Mouse (Mus musculus) right cerebral cortex, postnatal 25 days (tissue): ENCODE data around the gene Atp6v1a.

Experiments used
- DNase-seq: peaks from one replicate; pipeline ENCODE4 v3.0.0; 2022

Atp6v1a gene

DNA sequence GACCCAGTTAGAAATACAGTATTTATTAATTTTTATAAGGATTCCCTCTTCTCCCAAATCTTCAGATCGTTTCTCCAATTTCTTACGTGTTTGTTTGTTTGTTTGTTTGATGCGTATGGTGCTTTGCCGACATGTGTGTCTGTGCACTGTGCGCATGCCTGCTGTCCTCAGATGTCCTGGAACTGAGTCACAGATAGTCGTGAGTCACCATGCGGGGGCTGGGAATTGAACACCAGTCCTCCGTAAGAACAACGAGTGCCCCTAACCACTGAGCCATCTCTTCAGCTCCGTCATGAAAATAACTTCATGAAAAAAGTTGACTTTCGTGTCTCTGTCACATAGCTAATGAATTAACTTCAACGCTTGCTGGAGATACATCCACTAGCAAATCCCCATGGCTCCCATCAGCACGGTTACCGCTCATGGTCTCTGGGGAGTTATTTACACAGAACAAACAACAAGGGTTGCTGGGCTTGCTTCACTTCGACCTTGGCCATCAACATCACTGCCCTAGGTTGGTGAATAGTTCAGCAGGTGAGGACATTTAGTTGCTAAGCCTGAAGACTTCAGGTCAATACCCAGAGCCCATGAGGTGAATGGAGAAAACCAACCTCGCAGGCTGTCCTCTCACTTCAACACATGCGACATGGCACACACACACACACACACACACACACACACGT, 78.8 kb downstream of the Atp6v1a start:
- no peak for DNase-seq

DNA sequence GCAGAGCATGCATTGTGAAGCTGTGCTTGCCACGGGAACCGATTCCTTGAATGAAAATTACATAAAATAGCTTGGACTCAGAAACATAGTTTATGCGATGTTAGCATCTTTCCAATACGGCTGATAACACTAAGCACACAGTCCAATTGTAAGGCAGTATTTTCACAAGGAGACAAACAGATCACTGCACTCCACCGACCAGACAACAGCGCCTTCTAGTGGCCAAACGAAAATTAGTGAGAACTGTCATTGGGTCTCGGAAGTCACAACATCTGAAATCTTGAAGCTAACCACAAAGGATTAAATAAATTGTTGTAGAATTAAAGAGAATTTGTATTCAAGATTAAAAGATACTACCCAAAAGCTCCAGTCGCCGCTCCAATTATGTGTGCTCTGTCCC, 80.8 kb downstream of the Atp6v1a start:
- peak; percentile 68 for DNase-seq

DNA sequence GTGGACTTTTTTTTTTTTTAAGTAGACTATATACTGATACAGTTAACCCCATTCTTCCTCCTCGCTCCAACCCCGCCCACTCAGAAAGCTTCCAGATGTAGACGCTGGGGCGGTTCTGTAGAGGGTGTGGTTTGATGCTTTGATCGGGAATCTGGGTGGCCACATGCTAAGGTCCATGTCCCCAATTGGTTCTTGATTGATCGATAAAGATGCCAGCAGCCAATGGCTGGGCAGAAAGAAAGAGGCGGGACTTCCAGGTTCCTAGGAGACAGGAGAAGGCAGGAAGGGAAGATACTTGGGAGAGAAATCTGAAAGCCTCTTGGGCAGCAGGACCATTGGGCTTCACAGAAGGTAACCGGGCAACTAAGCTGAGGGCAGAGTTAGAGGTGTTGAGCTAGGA, 83.7 kb downstream of the Atp6v1a start:
- no peak for DNase-seq

DNA sequence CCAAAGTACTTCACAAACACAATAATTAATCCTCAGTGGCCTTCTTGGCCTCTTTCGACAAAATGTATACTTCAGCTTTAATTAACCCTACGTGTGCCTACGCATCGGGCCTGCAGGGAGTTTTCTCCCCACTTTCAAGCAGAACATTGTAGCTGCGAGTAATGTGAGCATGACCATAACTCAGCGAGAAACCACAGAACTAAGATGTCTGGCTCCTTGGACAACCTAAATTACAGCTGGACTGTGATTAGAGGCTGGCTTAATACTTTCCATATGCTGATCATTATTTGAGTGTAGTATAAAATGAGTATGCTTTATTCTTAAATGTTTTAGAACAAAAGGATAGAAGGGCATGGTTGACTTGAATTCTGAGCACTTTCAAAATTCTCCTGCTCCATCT, 86.2 kb downstream of the Atp6v1a start:
- DNase-seq = no peak

DNA sequence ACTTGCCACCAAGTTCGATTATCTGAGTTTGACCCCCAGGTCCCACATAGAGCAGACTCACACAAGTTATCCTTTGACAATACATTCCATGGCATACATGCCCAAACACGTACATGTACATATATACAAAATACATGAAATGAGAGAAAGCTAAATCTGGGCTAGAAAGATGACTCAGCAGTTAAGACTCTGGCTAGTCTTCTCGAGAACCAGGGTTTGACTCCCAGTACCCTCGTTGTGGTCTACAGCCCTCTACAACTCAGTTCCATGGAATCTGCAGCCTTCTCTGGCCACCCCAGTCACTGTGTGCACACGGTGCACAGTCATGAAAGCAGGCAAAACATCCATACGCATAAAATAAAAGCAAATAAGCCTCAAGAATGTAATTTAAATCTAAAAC, 87.1 kb downstream of the Atp6v1a start:
- DNase-seq = no peak

DNA sequence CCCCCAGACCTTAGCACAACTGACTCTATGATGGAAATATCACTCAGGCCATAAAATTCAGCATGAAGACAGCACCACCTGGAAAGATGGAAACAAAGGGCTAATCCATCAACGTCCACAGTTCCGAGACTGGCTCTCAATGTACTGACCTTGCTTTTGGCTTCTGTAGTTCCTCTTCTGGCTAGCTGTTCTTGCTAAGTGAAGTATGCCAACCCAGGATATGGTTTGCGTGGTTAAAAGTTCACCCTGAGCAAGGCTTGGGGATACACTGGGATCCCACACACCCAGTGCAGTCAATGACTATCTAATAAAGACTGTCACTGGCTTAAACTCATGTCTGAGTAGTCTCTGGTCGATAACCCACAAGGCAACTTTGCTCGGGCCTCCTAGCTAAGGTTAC, 89.4 kb downstream of the Atp6v1a start:
- DNase-seq = no peak

DNA sequence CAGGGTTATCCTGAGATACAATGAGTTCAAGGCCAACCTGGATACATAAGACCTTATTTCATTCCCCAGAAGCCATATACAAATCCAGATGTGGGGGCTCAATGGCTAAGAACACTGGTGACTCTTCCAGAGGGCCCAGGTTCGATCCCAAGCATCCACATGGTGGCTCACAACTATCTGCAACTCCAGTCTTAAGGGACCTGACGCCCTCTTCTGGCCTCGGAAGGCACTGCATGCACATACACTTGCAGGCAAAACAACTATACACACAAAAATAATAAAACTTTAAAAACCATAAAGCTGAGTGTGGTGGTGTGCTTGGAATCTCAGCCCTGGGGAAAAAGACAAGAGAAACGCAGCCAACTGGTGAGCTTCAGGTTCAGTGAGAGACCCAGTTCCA, 100.4 kb downstream of the Atp6v1a start:
- DNase-seq = no peak
